Mouse (Mus musculus): Measurements from ENCODE around the gene Dnajc17.
A peak's percentile ranks its signal among the peaks of the same experiment; 100 is the strongest.

Dnajc17 gene

DNA sequence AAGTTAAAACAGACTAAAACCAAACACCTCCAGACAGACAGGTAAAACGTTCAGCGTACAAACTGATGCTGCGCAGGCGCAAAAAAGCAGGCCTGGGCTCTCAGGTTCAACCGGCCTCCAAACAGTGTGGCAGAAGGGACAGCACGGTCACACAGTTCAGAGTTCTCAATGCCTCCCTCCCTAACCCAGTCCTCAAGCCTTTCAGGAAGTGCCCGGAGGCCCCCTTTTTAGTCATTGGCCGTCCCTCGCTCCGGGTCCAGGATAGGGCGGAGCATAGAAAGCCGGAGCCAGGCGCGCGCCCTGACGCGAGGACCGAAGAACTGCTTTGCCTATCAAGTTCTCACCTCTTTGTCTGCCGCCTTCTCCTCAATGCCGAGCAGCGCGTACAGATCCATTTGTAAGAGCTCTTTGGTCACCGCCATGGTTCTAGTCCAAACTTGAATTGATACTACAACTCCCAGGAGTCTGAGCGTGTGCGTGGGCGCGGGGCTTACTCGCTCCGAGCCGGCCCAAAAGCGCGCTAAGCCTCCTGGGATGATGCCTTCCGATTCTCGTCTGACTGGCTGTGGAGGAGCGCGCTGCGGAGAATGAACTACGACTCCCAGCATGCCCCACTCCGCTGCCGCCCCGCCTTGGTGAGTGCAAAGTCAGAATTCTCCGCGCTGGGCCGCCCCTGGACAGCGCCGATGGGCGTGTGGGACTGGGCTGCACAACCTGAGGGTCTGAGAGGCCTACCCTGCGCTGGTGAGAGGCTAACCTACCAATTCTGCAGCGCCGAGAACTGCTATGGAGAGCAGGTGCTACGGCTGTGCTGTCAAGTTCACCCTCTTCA lies at the start of gene Dnajc17, which contains the start of gene Zfyve19:
TSS of gene Dnajc17 (minus strand) at position 452 of the 832 bp plus-strand sequence.
TSS of gene Zfyve19 (plus strand) at position 274 of the 832 bp plus-strand sequence.
- DNase-seq (ENCODE audit: low read depth, low spot score): peak; percentile 96

DNA sequence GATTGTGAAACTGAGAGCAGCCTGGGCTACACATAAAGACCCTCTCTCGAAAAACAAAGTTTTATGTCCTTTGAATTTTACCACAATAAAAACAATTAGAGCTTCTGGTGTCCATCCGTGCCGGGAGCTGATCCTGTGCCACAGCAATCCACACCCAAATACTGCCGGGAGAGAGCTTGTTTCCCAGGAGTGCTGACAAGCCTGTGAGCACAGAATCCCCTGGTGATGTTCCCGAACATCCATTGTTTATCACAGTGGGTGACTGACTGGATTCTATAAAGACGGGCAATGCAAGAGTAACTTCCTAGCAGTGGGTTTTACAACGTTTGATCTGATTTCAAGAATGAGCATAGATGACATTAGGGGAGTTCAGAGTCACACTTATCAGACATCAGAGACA lies 46.4 kb upstream of the Dnajc17 start:
- peak; percentile 63 for DNase-seq (ENCODE audit: low read depth, low spot score)

DNA sequence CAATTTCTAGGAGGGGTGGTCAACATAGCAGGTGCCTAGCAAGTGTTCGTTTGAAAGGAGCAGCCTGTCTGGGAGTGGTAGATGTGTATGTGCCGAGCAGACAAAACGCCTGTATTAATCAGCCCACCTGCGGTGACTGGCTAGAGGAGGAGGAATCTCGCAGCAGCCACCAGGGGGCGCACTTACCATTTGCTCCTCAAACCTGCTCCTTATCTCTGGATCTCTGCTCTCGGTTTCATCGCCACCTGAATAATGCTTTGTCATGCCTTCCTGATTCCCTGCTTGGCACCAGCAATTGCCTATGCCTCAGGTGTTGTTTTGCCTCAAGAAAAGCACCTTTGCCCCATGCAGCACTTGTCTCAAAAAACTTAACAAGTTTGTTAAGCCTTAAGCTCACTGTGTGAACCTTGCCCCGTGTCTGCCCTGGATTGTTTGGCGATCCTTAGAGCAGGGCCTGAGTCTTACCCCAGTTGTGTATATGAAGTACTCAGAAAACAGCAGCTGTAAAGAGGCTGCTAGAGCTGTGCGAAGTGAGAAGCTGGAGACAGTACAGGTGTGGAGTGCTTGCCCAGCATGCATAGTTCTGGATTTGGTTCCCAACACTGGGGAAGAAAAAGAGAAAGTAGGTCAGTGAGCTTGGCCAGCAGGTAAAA lies 42.4 kb upstream of the Dnajc17 start:
- peak; percentile 90 for DNase-seq (ENCODE audit: low read depth, low spot score)

DNA sequence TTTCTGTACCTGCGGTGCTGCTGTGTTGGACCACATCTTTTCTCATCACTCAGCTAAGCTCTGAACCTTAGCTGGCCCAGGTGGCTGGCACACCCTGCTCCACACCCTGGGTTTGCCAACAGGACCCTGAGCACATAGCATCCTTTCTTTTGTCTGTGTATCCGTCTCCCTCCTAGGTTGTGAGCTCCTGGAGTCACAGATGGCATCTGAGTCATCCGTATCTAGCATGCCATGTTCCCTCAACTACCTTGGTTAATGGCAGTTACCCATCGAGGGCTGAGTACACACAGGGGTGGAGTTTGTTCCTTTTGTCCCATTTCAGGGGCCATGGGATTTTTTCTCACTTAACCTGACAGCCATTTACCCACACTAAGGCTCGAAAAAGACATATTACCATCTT lies 41.8 kb upstream of the Dnajc17 start:
- no peak for DNase-seq (ENCODE audit: low read depth, low spot score)

DNA sequence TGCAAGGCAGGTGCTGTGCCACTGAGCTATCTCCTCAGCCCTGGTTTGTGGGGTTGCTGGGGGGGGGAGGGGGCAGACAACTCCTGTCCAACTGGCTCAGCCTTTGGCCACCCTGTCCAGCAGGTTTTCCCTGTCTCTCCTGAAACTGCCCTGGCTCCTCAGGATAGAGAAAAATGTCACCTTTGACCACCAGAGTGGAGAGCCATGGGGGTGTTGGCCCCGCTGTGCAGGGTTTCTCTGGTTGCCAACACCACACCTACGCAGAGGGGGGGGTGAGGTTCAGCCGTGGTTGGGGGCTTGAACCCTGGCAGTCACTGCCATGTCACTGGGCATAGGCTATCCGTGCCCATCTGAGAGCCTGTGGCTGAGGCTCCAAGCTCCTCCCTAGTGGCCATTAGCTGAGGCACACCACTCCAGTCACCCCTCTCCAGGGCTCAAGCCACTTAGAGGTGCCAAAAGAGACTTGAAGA lies 41.0 kb upstream of the Dnajc17 start:
- no peak for DNase-seq (ENCODE audit: low read depth, low spot score)

DNA sequence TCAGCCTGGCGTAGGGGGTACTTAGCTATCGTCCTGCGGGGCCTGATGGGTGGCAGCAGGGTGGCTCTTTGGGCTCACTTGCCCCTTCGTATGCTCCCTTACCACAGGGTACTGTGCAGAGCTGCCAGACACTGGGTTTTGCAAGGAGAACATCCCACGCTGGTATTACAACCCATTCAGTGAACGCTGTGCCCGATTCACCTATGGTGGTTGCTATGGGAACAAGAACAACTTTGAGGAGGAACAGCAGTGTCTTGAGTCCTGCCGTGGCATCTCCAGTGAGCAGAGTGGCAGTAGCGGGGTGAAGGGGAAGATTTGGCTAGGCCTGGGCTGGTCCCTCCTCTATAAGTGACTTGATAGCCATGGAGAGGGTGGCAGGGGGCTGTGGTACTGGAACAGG lies 39.3 kb upstream of the Dnajc17 start:
- no peak for DNase-seq (ENCODE audit: low read depth, low spot score)

DNA sequence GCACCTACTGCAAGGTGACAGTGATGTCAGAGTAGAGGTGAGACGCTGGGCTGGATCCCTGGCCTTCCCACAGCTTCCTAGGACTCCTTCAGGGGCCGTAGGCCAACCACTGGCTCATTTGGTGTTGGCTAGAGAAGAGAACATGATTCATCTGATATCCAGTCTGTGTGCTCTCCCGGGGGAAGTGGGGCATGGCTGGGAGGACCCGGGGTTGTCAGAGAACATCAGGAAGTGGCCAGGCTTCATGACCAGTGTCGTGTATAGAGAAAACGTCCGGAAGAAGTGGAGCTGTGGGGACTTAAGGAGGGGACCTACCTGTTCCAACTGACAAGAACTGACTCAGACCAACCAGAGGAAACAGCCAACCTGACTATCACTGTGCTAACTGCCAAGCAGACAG lies 36.7 kb upstream of the Dnajc17 start:
- no peak for DNase-seq (ENCODE audit: low read depth, low spot score)

DNA sequence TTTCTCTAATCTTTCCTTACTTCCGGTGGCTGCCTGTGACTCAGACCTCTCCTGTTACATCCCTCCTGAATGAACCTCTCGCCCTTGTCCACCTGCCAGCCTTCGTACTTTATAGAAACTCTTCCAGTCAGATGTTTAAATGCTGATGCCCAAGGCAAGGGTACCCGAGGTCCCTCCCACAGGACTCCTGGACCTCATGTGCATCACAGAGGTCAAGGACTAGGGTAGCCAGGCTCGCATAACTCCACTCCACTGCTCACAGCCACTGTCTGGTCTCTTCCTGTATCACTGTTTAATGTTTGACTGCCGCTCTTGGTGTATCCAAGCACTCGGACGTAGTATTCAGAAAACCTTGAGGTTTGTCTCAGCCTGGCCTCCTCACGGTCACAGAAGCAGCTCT lies 34.0 kb upstream of the Dnajc17 start:
- no peak for DNase-seq (ENCODE audit: low read depth, low spot score)

DNA sequence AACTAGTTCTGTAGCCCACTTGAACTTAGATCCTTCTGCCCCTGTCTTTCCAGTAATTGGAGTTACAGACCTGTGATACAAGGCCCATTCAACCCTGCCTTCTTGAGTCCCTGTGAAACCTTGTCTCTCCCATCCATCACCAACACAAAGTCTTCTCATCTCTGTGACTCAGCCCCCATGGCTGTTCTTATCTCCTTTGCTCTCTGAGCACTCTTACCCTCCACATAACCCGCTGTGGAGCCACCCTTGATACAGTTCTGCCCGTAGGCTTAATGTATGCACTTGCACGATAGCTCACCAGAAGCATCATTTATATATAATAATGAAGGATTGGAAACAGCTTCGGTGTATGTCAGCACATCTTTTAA lies 32.2 kb upstream of the Dnajc17 start:
- DNase-seq (ENCODE audit: low read depth, low spot score): no peak

DNA sequence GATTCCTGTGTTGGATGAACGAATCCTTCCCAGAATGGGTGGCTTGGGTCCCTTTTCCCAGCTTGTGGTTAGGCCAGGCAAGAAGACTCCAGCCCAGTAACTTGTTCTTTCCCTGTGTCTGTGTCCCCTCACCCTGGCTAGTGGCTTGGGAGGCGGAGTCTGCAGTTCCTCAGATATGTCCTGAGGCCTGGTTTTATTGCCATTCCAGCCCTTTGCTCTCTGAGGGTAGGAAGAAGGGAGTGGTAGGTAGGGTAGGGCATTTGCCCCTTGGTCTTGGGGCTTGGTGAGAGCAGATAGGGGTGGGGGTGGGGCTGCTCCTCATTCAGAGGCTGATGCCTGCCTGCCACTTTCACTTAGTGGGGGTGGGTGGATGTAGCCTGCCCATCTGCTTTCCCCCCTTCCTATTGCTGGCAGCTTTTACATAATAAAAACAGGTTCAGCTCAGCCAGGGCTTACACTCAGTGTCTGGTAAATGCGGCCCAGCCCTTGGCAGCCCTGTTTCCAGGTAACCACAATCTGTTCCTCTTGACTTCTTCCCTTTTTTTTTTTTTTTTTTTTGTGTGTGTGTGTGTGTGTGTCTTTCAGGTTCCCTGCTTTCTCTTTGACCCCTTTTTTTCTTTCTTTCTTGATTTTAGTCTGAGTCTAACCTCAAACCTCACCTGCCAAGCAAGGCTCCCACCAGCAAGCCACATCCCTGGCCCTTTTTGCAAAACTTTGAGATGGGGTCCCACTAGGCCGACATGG lies 31.7 kb upstream of the Dnajc17 start:
- DNase-seq (ENCODE audit: low read depth, low spot score): peak; percentile 67

DNA sequence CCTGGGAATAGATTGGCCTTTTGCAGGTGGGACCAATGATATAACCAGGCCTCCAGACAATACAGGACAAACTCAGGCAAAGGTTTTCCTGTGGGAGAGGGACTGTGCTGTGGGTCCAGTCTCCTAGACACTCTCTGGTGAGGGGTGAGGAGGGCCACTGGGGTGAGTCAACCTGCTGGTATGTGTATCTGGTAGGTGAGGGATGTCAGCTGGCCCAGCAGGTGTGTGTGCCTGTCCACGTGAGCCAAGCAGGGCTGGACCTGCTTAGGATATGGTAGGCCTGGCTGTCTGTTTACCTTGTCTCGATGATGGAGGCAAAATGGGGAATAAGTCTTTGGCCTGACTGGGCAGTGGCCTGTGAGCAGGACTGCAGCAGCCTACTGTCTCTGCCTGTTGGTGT lies 30.1 kb upstream of the Dnajc17 start:
- DNase-seq (ENCODE audit: low read depth, low spot score): no peak

DNA sequence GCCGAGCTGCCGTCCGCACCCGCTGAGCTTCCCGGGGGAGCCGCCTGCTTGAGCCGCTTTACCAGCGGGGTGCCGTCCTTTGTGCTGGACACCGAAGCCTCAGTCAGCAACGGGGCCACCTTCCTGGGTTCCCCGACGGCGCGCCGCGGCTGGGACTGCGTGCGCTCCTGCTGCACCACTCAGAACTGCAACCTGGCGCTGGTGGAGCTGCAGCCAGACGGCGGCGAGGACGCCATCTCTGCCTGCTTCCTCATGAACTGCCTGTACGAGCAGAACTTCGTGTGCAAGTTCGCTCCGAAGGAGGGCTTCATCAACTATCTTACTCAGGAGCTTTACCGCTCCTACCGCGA lies 29.3 kb upstream of the Dnajc17 start:
- peak; percentile 32 for DNase-seq (ENCODE audit: low read depth, low spot score)

DNA sequence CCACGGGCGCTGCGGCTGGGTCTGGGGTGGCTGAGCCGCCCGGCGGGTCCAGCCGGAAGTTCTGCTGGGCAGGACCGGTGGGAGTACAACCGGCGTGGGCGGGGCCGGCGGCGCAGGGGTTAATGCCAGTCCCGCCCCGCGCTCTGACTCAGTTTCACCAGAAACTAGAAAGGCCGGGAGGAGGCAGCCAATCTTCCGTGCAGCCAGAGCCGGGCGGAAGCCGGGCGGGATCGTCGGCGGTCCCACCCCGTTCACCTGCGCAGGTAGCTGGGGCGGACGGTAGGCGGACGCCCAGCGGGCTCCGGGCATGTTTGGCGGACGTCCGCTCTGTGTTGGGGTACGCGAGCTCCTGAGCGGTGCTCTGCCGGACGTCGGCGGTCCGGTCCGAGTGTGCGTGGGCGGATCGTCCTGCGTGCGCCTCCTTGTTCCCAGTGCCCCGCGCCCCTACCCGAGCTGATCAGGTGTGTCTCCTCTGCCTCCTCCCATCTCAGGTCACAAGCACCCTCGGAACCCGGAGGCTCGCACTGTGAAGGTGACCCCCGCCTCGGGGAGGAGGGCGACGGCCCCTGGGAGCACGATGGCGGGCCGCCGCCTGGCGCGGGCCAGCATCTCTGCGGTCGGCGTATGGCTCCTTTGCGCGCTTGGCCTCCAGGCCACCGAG lies 28.7 kb upstream of the Dnajc17 start, which contains the start of gene Spint1:
TSS of gene Spint1 (plus strand) at position 153 of the 661 bp plus-strand sequence.
- DNase-seq (ENCODE audit: low read depth, low spot score): peak; percentile 63

DNA sequence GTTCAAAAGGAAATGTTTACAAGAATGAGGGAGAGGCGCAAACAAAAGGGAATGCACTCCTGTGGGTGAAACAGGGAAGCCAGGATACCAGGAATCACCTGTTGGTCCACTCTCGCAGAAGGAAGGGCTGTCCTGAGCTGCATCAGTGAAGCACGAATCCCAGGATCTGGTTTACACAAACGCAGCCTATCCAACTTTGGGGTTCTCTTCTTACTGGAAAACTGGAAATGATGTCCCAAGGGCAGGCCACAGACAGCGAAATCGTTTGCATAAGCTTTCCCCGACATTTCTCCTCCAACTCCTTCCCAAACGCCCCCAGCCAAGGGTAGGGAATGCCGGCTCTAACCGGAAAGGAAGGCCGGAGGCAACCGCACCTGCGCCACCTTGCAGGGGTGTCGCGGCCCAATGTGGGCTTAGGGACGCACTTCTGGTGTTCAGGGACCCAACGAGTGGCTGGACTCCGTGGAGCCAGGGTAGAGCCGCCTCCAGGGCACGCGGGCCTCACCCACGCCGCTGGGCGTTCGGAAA lies 28.2 kb upstream of the Dnajc17 start:
- peak; percentile 82 for DNase-seq (ENCODE audit: low read depth, low spot score)

DNA sequence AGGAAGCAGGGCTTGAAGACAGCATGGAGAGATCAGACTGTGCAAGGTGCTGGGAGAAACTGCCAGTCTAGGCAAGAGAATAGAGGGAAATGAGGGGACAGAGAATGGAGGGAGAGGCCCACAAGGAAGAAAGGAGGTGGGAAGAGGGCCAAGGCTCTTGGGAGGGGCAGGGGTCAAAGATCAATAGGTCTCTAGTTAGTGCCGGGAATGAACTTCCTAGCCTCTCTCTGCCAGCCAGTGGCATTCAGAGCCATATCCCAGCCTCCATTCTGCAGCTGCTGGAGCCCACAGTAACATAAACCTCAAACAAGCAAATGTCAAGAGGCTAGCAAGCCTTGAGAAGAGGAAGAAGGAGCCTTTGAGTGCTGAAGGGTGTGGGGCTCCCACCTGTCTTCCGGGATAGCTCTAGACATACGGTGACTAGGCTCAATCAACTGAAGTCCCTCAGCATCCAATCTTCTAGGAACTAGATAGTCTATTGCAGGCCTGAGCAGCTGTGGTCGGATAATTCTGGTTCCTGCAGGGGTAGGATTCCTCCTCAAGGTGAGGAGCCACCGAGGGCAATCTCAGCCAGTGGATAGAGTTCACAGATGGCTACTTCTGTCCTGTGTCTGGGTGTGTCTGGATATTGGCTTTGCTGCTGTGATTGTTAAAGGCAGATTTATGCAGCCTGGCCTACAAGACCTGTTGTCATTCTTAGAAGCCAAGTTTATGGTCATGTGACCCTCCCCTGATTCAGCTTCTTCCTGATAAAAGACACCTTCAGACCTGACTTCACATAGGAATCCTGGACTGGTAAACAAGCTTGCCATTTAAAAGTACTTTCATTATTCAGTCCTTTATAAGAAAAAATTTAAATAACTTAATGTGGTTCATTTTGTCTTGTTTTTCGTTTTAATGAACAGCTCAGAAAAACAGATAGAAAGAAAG lies 21.4 kb upstream of the Dnajc17 start, which contains the start of gene Ppp1r14d:
TSS of gene Ppp1r14d (minus strand) at position 132 of the 930 bp plus-strand sequence.
- peak; percentile 71 for DNase-seq (ENCODE audit: low read depth, low spot score)

DNA sequence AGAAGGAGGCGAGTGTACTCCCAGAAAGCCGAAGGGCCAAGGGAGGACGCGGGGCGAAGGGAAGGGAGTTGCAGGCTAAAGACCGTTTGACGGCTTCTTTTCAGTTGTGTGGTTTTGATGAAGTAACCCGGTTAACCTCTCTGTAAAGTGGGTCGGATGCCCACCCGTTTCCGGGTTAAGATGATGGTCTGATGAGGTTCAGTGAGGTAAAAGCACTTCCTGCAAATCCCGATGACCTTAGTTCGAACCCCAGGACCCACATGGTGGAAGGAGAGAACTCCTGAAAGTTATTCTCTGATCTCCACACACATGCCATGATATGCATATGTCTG lies 547 bp upstream of the Dnajc17 start:
- DNase-seq (ENCODE audit: low read depth, low spot score): peak; percentile 21

DNA sequence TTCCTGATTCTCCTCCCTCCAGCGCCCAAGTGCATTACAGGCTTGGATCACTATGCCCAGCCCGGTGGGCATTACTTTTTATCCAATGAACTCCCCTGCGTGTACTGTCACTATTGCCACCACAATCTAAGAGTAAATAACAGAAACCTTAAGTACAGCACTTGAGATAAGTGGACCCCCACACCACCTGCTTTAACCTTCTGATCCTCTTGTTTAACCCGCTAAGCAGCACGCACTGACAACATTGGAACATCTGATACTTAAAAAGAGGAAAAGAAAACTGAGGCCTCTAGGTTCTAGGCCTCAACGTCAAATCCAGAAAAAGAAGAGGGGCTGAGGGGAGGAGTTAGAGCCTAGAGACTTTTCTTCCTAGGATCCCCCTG lies 643 bp downstream of the Dnajc17 start:
- no peak for DNase-seq (ENCODE audit: low read depth, low spot score)

DNA sequence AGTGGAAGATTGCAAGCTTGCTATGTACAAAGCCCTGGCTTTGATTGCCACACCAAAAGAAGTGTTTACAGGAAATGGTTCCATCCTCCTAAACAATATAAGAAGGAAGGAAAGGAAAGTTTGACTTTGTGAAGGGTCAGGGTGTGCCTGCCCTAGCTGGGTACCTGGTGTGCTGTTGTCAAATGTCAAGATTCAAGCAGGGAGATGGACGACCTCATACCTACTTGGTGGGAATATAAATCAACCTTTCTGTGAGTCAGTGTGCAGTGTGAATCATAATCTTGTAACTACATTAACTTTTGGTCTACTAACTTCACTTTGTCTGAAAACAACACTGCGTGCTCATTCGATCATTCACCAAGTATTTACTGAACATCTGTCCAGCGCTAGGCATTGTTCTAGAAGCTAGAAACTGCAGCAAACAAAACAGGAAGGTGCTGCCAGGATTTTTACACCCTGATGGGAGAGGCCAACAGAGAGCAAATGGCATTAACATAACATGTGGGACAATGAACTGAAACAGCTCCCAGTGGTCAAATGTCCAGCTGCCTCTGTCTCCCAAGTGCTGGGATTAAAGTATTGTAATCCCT lies 4.6 kb downstream of the Dnajc17 start:
- no peak for DNase-seq (ENCODE audit: low read depth, low spot score)

DNA sequence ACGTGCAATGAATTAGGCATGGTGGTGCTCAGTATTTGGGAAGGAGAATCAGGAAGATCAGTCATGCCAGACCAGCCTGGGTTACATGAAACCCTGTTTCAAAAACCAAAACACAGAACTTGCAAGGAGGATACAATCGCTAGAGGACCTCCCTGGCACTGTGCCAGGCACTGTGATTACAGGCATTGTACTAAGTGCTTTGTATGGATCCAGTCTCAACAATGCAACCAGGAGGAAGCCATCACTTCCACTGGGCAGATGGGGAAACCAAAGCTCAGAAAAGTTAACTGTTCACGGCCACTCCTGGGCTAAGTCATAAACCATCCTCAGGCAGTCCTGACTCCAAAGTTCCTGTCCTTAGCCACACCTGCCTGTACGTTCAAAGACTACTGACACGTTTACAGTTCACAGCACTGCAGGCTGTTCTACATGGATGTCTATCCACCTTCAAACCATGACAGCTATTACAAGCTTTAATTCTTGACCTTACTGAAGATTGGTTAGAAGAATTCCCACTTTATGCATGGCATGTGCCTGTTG lies 5.6 kb downstream of the Dnajc17 start:
- no peak for DNase-seq (ENCODE audit: low read depth, low spot score)

DNA sequence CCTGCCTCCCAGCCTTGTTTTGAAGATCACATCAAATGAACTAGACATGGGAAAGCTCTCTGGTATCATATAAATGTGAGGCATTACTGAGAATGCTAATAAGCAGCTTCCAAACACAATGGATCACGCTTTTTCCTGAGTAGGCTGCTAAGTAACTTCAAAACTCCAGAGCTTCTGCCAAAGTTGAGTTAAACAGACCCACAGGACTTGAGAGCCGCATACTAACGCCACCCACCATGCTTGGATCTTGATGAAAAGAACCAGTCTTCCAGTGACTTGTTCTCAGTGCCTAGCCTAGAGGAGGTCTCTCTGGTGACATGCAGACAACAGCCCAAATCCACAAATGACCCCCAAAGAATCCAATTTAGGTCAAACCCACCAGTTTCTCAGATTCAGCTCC lies 9.7 kb downstream of the Dnajc17 start:
- DNase-seq (ENCODE audit: low read depth, low spot score): no peak
